Mouse (Mus musculus) C2C12 (cell line): Measurements from ENCODE around the gene Rtp4.

Source experiments
- CTCF ChIP-seq: IDR thresholded peaks from one replicate; pipeline ENCODE4 v1.5.1; 2011; ENCODE audit not compliant: control insufficient read depth, insufficient read depth, insufficient read length
- MAX ChIP-seq: IDR thresholded peaks from one replicate; pipeline ENCODE4 v1.6.1; 2011; ENCODE audit warnings: mild to moderate bottlenecking, control low read depth
- MYOD1 ChIP-seq: IDR thresholded peaks from one replicate; pipeline ENCODE4 v1.6.1; 2011; ENCODE audit warnings: low read depth; ENCODE audit not compliant: control insufficient read depth, insufficient read length
- USF1 ChIP-seq: IDR thresholded peaks from one replicate; pipeline ENCODE4 v1.6.1; 2011; ENCODE audit warnings: low read depth, mild to moderate bottlenecking, control low read depth, moderate library complexity

GRCm38 (mm10) chr16:23515766-23516165, 4.3 kb upstream of the Rtp4 start:
- TF ChIP-seq CTCF (no peak), MAX (no peak), USF1 (no peak), MYOD1 (no peak)
